In the genomic region with DNA sequence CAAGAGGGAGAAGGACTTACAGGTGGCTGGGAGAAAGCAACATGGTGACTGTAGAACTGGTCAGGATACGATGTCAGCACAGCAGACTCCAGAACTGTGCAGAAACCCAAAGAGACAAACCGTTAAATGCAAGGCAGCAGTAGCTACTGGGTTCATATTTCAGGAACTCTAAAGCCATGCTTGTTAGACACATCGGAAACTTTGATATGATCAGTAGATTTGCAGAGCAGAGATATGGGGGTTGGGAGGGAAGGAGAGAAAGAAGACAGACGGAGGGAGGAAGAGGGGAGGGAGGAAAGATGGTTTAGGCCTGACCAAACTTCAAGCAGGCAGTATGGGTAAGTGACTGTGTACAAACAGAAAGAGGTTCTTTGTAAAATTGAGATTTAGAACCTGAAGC, we compare ENCODE assay signal across 38 mouse cellular contexts. TPM values are rescaled to one million over a fixed set of nuclear protein-coding genes. Genes with fewer than 3 reads are reported as not detected.
"Had no signal": no experiment of that assay in that cellular context is flagged by ENCODE, and none has a peak within 500 bp of the region (broad histone marks: within the 10 kb centered on the region; RNA-seq: fewer than 3 reads in every experiment).

No protein-coding gene starts in this region.

- H3K9me3 ChIP-seq: heart, embryonic 13.5 days; heart, embryonic 15.5 days; hindbrain, embryonic 10.5 days; hindbrain, embryonic 12.5 days; kidney, embryonic 15.5 days; limb, embryonic 10.5 days; limb, embryonic 12.5 days had no signal

- H3K9ac ChIP-seq: heart, embryonic 13.5 days; heart, embryonic 15.5 days; hindbrain, embryonic 12.5 days; hindbrain, embryonic 14.5 days; kidney, embryonic 15.5 days; limb, embryonic 12.5 days; liver, embryonic 14.5 days had no signal

- H3K36me3 ChIP-seq: heart, embryonic 13.5 days; heart, embryonic 15.5 days; hindbrain, embryonic 10.5 days; hindbrain, embryonic 12.5 days; kidney, embryonic 15.5 days; limb, embryonic 10.5 days; limb, embryonic 12.5 days had no signal

- DNase-seq: gastrocnemius, postnatal 25 days; heart, adult 2 months; heart, postnatal 14 days; heart, postnatal 36 days; kidney, adult 11 months; kidney, adult 2 months; kidney, adult 9 months; kidney, postnatal 14 days; kidney, postnatal 36 days; layer of hippocampus, adult 9-11 months; layer of hippocampus, postnatal 36 days; liver had no signal

- H3K4me3 ChIP-seq: heart, adult 2 months; heart, embryonic 13.5 days; heart, embryonic 15.5 days; hindbrain, embryonic 10.5 days; hindbrain, embryonic 12.5 days; kidney, embryonic 15.5 days; limb, embryonic 10.5 days; limb, embryonic 12.5 days had no signal

- H3K27me3 ChIP-seq: heart, embryonic 13.5 days; heart, embryonic 15.5 days; hindbrain, embryonic 12.5 days; kidney, embryonic 15.5 days; limb, embryonic 12.5 days had no signal

- H3K4me2 ChIP-seq: heart, embryonic 11.5 days; heart, embryonic 13.5 days; heart, embryonic 15.5 days; hindbrain, embryonic 12.5 days; hindbrain, embryonic 14.5 days; kidney, embryonic 15.5 days; limb, embryonic 12.5 days; liver, embryonic 11.5 days had no signal

- H3K4me1 ChIP-seq: heart, embryonic 15.5 days; hindbrain, embryonic 10.5 days; hindbrain, embryonic 12.5 days; kidney, embryonic 15.5 days had no signal

- ATAC-seq: hindbrain, embryonic 16.5 days; intestine, embryonic 16.5 days had no signal

- H3K27ac ChIP-seq: heart, adult 2 months; heart, embryonic 13.5 days; heart, embryonic 15.5 days; hindbrain, embryonic 10.5 days; hindbrain, embryonic 12.5 days; hindbrain, embryonic 14.5 days; kidney, embryonic 15.5 days; kidney, postnatal 0 days; limb, embryonic 10.5 days; limb, embryonic 12.5 days; liver, embryonic 14.5 days had no signal

RNA-seq across cellular contexts. Expression of gene Asb17, which starts 6.4 kb away (rescaled TPM):
- total RNA-seq: gastrocnemius, adult 18-20 months; gastrocnemius, postnatal 25 days; gastrocnemius, postnatal 4 days; granulocyte monocyte progenitor cell, adult 5-6 weeks; heart, adult 2 months; heart, postnatal 14 days; heart, postnatal 36 days; layer of hippocampus, adult 18-20 months; layer of hippocampus, adult 8-10 months; layer of hippocampus, postnatal 14 days; layer of hippocampus, postnatal 36 days; left cerebral cortex, adult 18-20 months; left cerebral cortex, adult 8-10 months; left cerebral cortex, postnatal 10 days; left cerebral cortex, postnatal 25 days had no signal
- polyA plus RNA-seq: heart, adult 2 months; hindbrain, embryonic 14.5 days; intestine, embryonic 14.5 days; kidney, postnatal 0 days; large intestine, adult 2 months had no signal
